Mouse (Mus musculus) erythroblast, embryonic 14.5 days (primary cell): ENCODE measurements at regions not wholly inside any gene's neighbourhood (a gene's known extent, or its start where the extent isn't known, plus 50 kb on each side); places are given as distances from the start of the nearest gene placed in this dataset.

ENCODE experiments used
- GATA1 ChIP-seq: IDR thresholded peaks from 2 replicates; pipeline ENCODE4 v1.6.1; 2012; ENCODE audit warnings: low read length, inconsistent platforms, mixed read lengths
- TAL1 ChIP-seq: IDR thresholded peaks from 3 replicates; pipeline ENCODE4 v1.6.1; 2012; ENCODE audit warnings: low read length, inconsistent platforms, mixed read lengths

GRCm38 (mm10) chr4:106067023-106067422 is 249.0 kb upstream of the Usp24 start:
- no peak for TF ChIP-seq GATA1
- no peak for TF ChIP-seq TAL1
